Mouse (Mus musculus): ENCODE results near the gene Srrm2. TPM values are rescaled to one million over a fixed set of nuclear protein-coding genes. Genes with fewer than 3 reads are reported as not detected.

Srrm2 gene
- polyA plus RNA-seq, 1 experiment, result 681 TPM

- no peak overlapping the region for H3K4me3 ChIP-seq (replicated peaks; ENCODE audit: extremely low read depth, low read depth, low read length)
- TF ChIP-seq CTCF (IDR thresholded peaks at IDR 0.05; ENCODE audit: insufficient read depth, low read length), result no peak
- no peak for TF ChIP-seq POLR2A (IDR thresholded peaks at IDR 0.05; ENCODE audit: borderline replicate concordance, extremely low read depth, low read depth, low read length)
- H3K4me1 ChIP-seq (ENCODE audit: control insufficient read depth, insufficient read depth, low read length), result no peaks in the 10 kb centered on the region
- no peak for DNase-seq
- 98% methylated on average over 5 of the region's 5 CpGs for WGBS
These were observed 30.4 kb downstream of the Srrm2 start for GRCm38 (mm10) chr17:23820731-23821130.

GRCm38 (mm10) chr17:23822094-23822493 is 31.8 kb downstream of the Srrm2 start:
- no peak for DNase-seq
- Histone ChIP-seq H3K4me1 (ENCODE audit: control insufficient read depth, insufficient read depth, low read length) (no peaks in the 10 kb centered on the region), H3K4me3 (replicated peaks; ENCODE audit: extremely low read depth, low read depth, low read length) (no peak overlapping the region)
- TF ChIP-seq CTCF (IDR thresholded peaks at IDR 0.05; ENCODE audit: insufficient read depth, low read length) (no peak), POLR2A (IDR thresholded peaks at IDR 0.05; ENCODE audit: borderline replicate concordance, extremely low read depth, low read depth, low read length) (no peak)
- 63% methylated on average over 6 of the region's 6 CpGs for WGBS

- no peak for DNase-seq
- TF ChIP-seq CTCF (IDR thresholded peaks at IDR 0.05; ENCODE audit: insufficient read depth, low read length) (no peak), POLR2A (IDR thresholded peaks at IDR 0.05; ENCODE audit: borderline replicate concordance, extremely low read depth, low read depth, low read length) (no peak)
- 80% methylated on average over 16 of the region's 16 CpGs for WGBS
These were observed 32.7 kb downstream of the Srrm2 start for GRCm38 (mm10) chr17:23823018-23823417.

GRCm38 (mm10) chr17:23823614-23824013 is 33.3 kb downstream of the Srrm2 start:
- H3K4me3 ChIP-seq (replicated peaks; ENCODE audit: extremely low read depth, low read depth, low read length), result no peak overlapping the region
- DNase-seq, result no peak
- no peaks in the 10 kb centered on the region for H3K4me1 ChIP-seq (ENCODE audit: control insufficient read depth, insufficient read depth, low read length)
- TF ChIP-seq CTCF (IDR thresholded peaks at IDR 0.05; ENCODE audit: insufficient read depth, low read length) (no peak), POLR2A (IDR thresholded peaks at IDR 0.05; ENCODE audit: borderline replicate concordance, extremely low read depth, low read depth, low read length) (0 out of 2 replicates have a peak, but pooled peaks have one; percentile 10)
- WGBS, result 87% methylated on average over 12 of the region's 12 CpGs

More at GRCm38 (mm10) chr17:23823018-23823417, 32.7 kb downstream of the Srrm2 start:
- Histone ChIP-seq H3K4me3 (replicated peaks; ENCODE audit: extremely low read depth, low read depth, low read length) (no peak overlapping the region), H3K4me1 (ENCODE audit: control insufficient read depth, insufficient read depth, low read length) (no peaks in the 10 kb centered on the region)

- WGBS, result 74% methylated on average over 4 of the region's 4 CpGs
- TF ChIP-seq CTCF (IDR thresholded peaks at IDR 0.05; ENCODE audit: insufficient read depth, low read length) (no peak), POLR2A (IDR thresholded peaks at IDR 0.05; ENCODE audit: borderline replicate concordance, extremely low read depth, low read depth, low read length) (no peak)
- Histone ChIP-seq H3K4me1 (ENCODE audit: control insufficient read depth, insufficient read depth, low read length) (no peaks in the 10 kb centered on the region), H3K4me3 (replicated peaks; ENCODE audit: extremely low read depth, low read depth, low read length) (no peak overlapping the region)
- no peak for DNase-seq
These were observed 35.3 kb downstream of the Srrm2 start for GRCm38 (mm10) chr17:23825591-23825990.

- Histone ChIP-seq H3K4me3 (replicated peaks; ENCODE audit: extremely low read depth, low read depth, low read length) (peak overlapping the region; percentile 93), H3K4me1 (ENCODE audit: control insufficient read depth, insufficient read depth, low read length) (no peaks in the 10 kb centered on the region)
- no peak for TF ChIP-seq CTCF (IDR thresholded peaks at IDR 0.05; ENCODE audit: insufficient read depth, low read length)
- 0 out of 2 replicates have a peak, but pooled peaks have one; percentile 11 for TF ChIP-seq POLR2A (IDR thresholded peaks at IDR 0.05; ENCODE audit: borderline replicate concordance, extremely low read depth, low read depth, low read length)
- DNase-seq, result peak; percentile 63
- WGBS, result under 1% methylated on average over 47 of the region's 47 CpGs
These were observed 38.1 kb downstream of the Srrm2 start for GRCm38 (mm10) chr17:23828271-23829001.

GRCm38 (mm10) chr17:23829064-23829619 is 38.8 kb downstream of the Srrm2 start, which contains the start of gene Elob:
Gene Elob (minus strand): TSS chr17:23829136.
- H3K4me3 ChIP-seq (replicated peaks; ENCODE audit: extremely low read depth, low read depth, low read length), result peak within 1 kb of the TSS; percentile 93
- WGBS, result under 1% methylated on average over 32 of the region's 42 CpGs
- peak; percentile 83 for DNase-seq
- TF ChIP-seq CTCF (IDR thresholded peaks at IDR 0.05; ENCODE audit: insufficient read depth, low read length) (peak; percentile 56), POLR2A (IDR thresholded peaks at IDR 0.05; ENCODE audit: borderline replicate concordance, extremely low read depth, low read depth, low read length) (peak; percentile 67; the same call in 1 of the 2 replicates)
- no peaks in the 10 kb centered on the region for H3K4me1 ChIP-seq (ENCODE audit: control insufficient read depth, insufficient read depth, low read length)

GRCm38 (mm10) chr17:23831201-23831600 is 40.9 kb downstream of the Srrm2 start:
- DNase-seq, result no peak
- H3K4me3 ChIP-seq (replicated peaks; ENCODE audit: extremely low read depth, low read depth, low read length), result no peak overlapping the region
- TF ChIP-seq POLR2A (IDR thresholded peaks at IDR 0.05; ENCODE audit: borderline replicate concordance, extremely low read depth, low read depth, low read length), result no peak
- no peak for TF ChIP-seq CTCF (IDR thresholded peaks at IDR 0.05; ENCODE audit: insufficient read depth, low read length)
- 94% methylated on average over 1 of the region's 1 CpGs for WGBS
- H3K4me1 ChIP-seq (ENCODE audit: control insufficient read depth, insufficient read depth, low read length), result no peaks in the 10 kb centered on the region

GRCm38 (mm10) chr17:23836006-23836575 is 45.8 kb downstream of the Srrm2 start, which contains the start of gene Prss33:
Gene Prss33 (minus strand): TSS chr17:23836056.
- Histone ChIP-seq H3K4me1 (ENCODE audit: control insufficient read depth, insufficient read depth, low read length) (no peaks in the 10 kb centered on the region), H3K4me3 (replicated peaks; ENCODE audit: extremely low read depth, low read depth, low read length) (no peak within 1 kb of the TSS)
- no peak for DNase-seq
- 81% methylated on average over 8 of the region's 8 CpGs for WGBS
- TF ChIP-seq CTCF (IDR thresholded peaks at IDR 0.05; ENCODE audit: insufficient read depth, low read length), result no peak
- TF ChIP-seq POLR2A (IDR thresholded peaks at IDR 0.05; ENCODE audit: borderline replicate concordance, extremely low read depth, low read depth, low read length), result no peak
